Mouse (Mus musculus) heart, adult 8-10 months (tissue): ENCODE measurements around the gene Nectin3. TPM values are rescaled to one million over a fixed set of nuclear protein-coding genes. Genes with fewer than 3 reads are reported as not detected.

Experiments used
- DNase-seq: peaks from one replicate; pipeline ENCODE4 v3.0.0; 2022; ENCODE audit warnings: low spot score
- total RNA-seq, 4 experiments: library from RNA; stranded (reverse); gene quantifications; 2 replicates each; pipeline ENCODE4 v1.2.4; 2022

The Nectin3 gene
- total RNA-seq: 1 to 10 TPM; 5.8 to 7.5 (median 6.0) TPM

DNA sequence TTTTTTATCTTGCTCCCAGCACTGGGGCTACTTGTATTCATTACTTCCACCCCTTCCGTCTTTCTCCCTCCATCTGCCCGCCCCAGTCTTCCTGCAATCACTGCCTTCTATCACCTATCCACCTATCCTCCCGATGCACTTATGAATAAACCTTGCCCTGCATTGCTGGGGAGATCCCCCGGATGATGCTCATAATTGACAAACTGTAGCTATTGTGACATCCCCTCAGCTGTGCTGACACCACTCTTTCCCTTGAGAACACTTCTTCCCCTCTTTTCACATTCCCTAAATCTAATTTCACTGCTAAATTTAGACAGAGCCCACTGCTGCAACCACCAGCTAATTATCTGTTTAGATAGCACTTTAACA is at the start of gene Nectin3:
Gene Nectin3 (minus strand): TSS at position 105 of the 369 bp plus-strand sequence.
- DNase-seq: no peak

DNA sequence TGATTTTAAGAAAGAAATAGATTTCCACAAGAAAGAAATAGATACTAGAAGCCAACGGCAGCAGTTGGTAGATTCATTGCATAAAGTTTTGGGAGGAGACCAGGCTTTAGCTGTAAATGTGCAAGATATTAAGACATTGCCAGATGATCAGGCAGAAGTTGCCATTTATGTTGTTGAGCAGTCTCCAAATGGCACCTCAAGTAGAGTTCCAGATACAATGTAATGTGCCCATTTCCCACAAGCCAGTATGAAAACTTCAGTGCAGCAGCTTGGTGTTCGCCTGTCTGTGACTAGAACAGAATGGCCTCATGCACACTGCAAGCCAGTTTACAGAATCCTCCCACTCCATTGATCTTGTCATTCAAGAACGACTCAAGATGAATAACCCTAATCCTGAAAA is 39.8 kb upstream of the Nectin3 start:
- DNase-seq: no peak

DNA sequence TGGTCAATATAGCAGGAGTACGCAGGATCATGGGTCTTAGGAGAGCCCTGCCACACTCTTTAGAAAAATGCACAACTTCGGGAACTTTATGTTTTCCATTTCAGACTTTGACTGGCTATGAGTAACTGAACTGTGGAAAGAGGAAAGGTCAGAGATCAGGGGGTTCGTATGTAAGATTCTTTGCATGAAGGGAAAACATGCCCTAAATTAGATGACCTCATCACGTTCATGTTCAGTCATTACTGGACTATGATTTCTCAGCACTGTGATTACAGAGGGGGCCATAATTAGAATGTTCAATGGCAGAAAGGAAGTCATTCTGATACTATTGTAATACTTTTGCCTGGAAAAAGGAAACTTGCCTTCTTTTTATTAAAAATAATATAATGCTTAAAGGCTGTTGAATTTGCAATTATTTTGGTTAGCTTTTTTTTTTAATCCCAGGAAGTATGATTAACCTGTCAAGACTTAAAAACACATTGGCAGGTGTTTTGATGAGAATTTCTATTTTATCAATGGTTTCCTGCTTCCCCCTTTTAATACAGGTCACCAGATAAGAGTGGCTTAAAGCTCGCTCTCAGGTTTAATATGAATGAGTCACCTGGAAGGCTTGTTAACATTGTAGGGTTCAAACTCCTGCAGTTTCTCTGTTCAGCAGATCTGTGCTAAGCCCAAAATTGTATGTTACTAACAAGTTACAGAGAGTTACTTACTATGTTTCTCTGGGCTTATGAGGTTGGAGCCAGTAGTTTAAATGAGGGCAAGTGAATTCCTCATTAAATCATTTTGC is 34.3 kb upstream of the Nectin3 start:
- no peak for DNase-seq

- no peak for DNase-seq
Measured at GRCm38 (mm10) chr16:46531023-46531422, 32.7 kb upstream of the Nectin3 start.

GRCm38 (mm10) chr16:46520885-46521417 is 22.6 kb upstream of the Nectin3 start:
- DNase-seq: no peak

GRCm38 (mm10) chr16:46519606-46520005 is 21.3 kb upstream of the Nectin3 start:
- no peak for DNase-seq

DNA sequence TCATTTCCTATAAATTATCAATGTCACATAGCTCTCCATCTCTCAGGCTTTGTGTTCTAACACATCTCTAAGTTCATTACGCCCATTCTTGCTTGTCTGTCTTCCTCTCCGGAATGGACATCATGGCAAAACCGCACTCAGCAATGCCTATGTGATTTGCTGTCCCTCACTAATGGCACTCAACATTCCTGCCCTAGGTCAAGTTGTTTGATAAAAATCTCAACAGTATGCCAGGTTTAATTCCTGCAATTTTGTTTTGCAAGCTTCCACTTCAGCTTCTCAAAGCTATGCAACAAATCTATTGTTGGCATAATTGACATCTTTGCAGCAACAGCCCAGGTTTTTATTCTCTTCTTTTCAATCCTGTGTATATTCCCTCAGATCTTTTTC is 9.6 kb upstream of the Nectin3 start:
- no peak for DNase-seq

- no peak for DNase-seq
Measured at GRCm38 (mm10) chr16:46507260-46507943, 9.1 kb upstream of the Nectin3 start.

DNA sequence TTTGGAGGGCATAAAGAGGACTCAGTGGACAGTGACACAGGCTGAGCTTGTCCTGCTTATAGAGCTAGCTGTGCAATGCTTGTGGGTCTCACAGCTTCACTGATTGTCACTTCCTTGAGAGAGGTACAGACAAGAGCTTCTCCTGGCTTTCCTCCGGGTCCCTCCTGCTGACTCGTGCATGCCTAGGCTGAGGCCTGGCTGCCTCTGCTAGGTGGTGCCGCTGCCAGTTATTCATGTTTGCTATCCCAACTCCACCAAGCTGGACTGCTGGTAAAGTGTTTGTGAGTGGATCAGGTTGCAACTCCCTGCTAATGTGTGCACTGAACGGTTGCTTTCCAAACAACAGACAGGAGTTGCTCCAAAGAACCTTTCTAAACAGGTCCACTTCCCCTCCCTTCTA is 5.7 kb upstream of the Nectin3 start:
- DNase-seq: no peak

DNA sequence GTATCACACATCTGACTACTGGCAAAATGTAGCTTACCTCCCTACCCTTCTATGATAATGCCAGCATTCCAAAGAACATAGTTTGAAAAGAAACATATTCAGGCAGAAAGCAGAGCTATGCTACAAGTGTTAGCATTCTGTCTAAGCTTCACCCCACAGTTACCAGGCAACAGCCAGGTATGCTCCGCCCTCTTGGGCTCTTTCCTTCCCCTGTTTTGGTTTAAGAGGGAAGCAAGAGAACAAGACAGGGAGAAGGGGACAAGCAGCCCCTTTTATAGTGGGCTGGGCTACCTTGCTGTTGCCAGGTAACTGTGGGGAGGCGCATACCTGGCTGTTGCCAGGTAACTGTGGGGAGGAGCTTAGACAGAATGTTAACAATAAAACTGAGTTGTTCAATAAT is 4.0 kb upstream of the Nectin3 start:
- DNase-seq: no peak

DNA sequence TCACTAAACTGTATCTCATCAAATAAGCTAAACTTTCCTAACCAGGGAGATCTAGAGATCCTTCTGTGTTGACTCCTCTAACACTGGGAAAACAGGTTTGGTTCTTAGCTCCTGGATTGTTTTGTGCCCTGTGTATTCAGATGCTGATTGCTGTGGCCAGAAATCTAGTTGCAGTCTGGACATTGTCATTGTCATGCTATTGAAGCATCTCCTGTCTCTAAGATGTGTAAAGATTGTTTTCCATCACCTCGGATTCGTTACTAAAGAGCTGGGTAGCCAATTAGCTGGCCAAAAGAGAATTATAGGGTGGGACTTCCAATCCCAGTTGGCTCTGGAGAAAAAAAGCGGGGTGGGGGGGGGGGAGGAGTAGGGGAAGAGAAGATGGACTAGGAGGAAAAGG is 2.4 kb upstream of the Nectin3 start:
- no peak for DNase-seq

DNA sequence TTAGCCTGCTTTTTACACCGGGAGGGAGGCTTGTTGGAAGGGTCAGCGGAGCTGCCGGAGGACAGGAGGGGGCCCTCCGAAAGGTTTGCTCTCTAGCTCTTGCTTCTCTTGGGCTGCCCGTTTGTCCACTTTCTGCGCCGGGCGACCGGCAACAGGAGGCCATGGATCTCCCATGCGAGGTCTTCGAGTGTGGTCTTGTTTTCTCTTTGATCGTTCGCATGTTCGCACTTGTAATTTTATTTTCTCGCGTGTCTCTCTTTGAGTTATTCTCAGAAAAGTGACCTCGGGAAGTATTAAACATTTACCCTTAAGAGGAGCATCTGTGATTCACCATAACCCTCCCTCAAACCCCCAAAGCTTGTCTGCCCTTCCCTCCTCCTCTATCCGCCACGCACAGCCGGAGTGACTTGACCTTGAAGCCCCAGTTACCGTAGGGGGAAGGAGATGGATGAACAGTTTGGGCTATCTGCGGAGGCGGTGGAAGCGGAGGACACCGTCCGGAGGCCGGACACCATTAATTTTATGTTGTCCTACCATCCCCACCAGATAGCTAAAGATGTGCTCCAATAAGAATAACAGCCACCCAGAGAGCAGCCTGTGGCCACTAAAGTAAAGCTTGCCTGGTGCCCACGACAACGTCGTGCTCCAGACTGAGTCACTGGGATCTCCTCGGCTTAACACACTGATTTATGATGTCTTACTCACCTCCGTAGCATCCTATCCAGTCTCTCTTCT is 472 bp downstream of the Nectin3 start:
- DNase-seq: peak; percentile 4

DNA sequence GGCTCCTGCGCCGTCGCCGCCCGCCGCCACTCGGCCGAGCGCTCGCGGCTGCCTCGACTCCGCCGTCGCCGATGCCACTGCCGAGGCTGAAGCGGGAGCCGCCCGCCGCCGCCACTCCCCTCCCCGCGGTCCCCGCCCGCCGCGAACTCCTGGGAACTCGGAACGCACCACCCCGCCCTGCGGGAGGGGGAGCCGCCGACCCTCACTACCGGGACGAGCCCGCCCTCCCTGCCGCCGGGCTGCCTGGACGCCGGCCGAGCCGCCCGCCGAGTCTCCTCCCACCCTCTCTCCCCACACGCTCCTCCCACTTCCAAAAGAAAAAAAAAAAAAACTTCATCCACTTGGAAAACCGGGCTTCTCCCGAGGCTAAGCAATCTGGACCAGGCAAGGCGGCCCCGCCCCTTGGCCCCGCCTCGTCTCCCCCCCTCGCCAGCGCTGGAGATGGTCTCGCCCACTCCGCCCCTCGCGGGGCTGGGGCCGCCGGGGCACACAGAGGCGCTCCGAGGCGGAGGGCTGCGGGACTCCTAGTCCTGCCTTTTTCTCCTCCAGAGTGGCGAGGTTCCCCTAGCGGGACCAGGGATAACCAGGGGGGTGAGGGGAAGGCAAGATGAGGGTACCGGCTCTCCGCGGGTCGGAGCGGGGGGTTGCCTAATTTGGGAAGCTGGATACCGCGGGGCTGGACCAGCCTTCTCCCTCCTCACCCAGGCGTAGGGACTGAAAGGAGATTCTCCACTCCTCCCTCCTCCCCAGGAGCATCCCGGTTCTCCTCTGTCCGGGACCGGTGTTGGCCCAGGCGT is 1.2 kb downstream of the Nectin3 start:
- DNase-seq: peak; percentile 90

DNA sequence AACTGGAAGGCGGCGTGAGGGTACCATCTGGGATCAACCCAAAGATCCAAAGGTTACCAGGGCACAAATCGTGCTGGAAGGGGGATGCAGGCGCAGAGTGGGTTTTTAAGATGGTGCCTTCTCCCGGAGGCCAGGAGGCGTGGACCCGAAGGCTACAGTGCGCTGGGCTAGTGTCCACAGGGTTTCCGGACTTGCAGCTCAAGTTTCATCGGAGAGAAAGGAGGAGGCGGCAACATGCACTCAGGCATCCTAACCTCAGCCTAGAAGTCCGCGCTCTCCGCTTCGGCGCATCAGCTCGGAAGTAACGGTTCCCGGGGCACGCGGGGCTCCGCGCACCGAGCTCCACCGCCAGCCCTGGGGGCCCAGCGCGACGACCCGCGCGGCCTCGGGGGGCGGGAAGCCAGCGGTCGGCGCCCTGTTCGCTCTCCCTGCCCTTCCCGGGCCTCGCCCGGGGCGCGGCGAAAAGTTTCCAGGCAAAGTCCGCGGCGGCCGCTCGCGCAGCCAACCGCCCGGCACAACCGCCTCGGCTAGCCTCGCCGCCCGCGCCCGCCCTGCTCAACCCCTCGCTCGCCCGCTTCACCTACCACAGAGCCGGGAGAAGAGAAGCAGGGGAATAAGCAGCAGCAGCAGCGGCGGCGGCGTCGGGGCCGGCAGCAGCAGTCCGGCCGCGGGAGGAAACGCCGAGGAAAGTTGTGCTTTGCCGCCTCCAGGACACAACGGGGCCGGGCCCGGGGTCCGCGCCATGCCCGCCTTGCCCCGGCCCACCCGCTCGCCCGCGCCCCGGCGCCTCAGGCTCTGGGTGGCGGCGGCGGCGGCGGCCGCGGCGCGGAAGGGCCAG is 2.1 kb downstream of the Nectin3 start:
- peak; percentile 40 for DNase-seq

GRCm38 (mm10) chr16:46495201-46495600 is 3.1 kb downstream of the Nectin3 start:
- DNase-seq: no peak

DNA sequence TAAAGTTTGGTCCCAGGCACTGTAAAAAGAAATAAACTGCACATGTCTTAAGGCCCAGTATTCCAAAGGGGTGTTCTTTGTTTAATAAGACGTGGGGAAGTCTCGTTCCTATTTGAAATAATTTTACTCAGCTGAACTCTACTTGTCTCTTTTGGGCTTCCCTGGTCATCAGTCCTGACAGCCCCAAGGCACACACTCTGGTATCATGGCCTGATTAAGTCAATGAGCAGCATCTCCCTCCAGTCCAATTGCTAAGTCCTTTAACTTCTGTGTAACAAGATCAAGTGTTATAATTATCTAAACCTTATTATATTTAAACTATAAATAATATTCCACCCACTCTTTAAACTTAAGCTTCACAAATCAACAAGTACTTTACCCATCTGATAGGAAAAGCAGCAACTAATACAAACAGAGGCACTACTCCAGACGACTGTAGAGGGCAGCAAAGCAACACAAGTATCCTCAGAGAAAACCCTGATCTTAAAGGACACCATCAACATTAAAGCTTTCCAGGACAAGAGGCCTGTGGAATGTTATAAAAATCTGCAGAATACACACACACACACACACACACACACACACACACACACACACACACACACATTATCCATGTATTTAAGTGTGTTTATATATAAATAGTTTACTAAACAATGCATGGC is 10.8 kb downstream of the Nectin3 start:
- DNase-seq: peak; percentile 54

GRCm38 (mm10) chr16:46477336-46477735 is 21.0 kb downstream of the Nectin3 start:
- DNase-seq: no peak

DNA sequence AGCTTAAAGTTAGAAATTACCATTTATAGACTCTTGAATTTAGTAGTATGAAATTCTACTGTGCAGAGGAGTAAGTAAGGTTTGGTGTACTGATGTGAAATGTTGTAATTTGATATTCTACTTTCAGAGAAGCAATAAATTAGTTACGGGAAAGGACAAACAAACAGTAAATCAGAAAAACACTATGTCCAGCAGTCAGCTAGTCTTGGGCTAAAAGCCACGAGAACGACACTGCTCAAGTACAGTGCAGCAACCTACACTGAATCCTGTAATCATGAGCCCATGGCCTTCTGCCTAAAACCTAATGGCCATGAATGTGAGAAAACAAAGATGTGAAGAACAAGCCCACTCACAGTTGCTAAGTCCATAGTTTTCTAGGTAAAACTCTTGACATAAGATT is 46.9 kb downstream of the Nectin3 start:
- DNase-seq: no peak

DNA sequence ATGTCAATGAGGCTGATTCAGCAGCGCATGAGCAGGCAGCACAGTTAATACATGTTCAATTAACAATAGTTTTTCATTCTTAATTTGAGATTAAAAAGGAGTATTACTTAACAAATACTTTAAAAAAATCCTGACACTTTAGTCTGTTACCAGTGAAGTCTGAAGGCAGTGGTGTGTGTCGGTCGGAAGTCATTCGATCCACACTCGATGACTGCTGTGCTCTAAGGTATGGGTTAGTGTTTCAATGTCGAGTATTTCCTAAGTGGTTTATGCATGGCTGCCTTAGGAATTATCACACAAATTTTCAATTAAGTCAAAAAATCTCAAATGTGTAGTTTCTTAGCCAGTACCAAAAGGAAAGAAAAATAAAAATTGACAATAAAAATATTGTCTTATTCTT is 49.3 kb downstream of the Nectin3 start:
- no peak for DNase-seq

- no peak for DNase-seq
Measured at GRCm38 (mm10) chr16:46431317-46431716, 67.0 kb downstream of the Nectin3 start.
